Mouse (Mus musculus) bone marrow macrophage, adult 2 months (primary cell): ENCODE results near the gene Scn5a. TPM values are rescaled to one million over a fixed set of nuclear protein-coding genes. Genes with fewer than 3 reads are reported as not detected.

Experiments used
- H3K27ac ChIP-seq: 2 replicates; pipeline ENCODE4 v1.5.1; 2012; ENCODE audit warnings: low read depth, low read length; ENCODE audit not compliant: insufficient read depth
- H3K4me1 ChIP-seq: 2 replicates; pipeline ENCODE4 v1.6.1; 2012; ENCODE audit warnings: low read length; ENCODE audit not compliant: control insufficient read depth, insufficient read depth
- H3K4me3 ChIP-seq: 2 replicates; pipeline ENCODE4 v1.5.1; 2012; ENCODE audit warnings: mild to moderate bottlenecking, low read length, moderate library complexity; ENCODE audit not compliant: insufficient read depth
- CTCF ChIP-seq: IDR thresholded peaks from 2 replicates; pipeline ENCODE4 v1.5.1; 2012; ENCODE audit warnings: low read depth, mild to moderate bottlenecking, low read length, moderate library complexity
- POLR2A ChIP-seq: IDR thresholded peaks from 2 replicates; pipeline ENCODE4 v1.6.1; 2012; ENCODE audit warnings: mild to moderate bottlenecking, low read depth, low read length, borderline replicate concordance
- polyA plus RNA-seq: library from polyadenylated mRNA; stranded (reverse); fragments of >200 nt; gene quantifications from 2 replicates; pipeline ENCODE4 v1.2.4, GENCODE M21; 2012; ENCODE audit not compliant: missing spikeins, insufficient read depth, insufficient read length

Gene Scn5a
- polyA plus RNA-seq, 1 experiment: not detected

GRCm38 (mm10) chr9:119496354-119496753 lies 82.5 kb downstream of the Scn5a start:
- H3K27ac ChIP-seq: no peak overlapping the region
- H3K4me3 ChIP-seq: no peak overlapping the region
- H3K4me1 ChIP-seq: no peaks in the 10 kb centered on the region
- TF ChIP-seq POLR2A (no peak), CTCF (no peak)

GRCm38 (mm10) chr9:119484868-119485267 lies 93.9 kb downstream of the Scn5a start:
- Histone ChIP-seq H3K4me3 (no peak overlapping the region), H3K4me1 (no peaks in the 10 kb centered on the region), H3K27ac (no peak overlapping the region)
- no peak for TF ChIP-seq POLR2A
- TF ChIP-seq CTCF: no peak

- Histone ChIP-seq H3K4me3 (no peak overlapping the region), H3K4me1 (no peaks in the 10 kb centered on the region), H3K27ac (no peak overlapping the region)
- TF ChIP-seq POLR2A (no peak), CTCF (no peak)
Measured at GRCm38 (mm10) chr9:119484420-119484819, 94.4 kb downstream of the Scn5a start.

GRCm38 (mm10) chr9:119483554-119484353 lies 95.1 kb downstream of the Scn5a start:
- H3K27ac ChIP-seq: no peak overlapping the region
- H3K4me3 ChIP-seq: no peak overlapping the region
- no peaks in the 10 kb centered on the region for H3K4me1 ChIP-seq
- TF ChIP-seq POLR2A (no peak), CTCF (no peak)

- Histone ChIP-seq H3K4me1 (no peaks in the 10 kb centered on the region), H3K27ac (no peak overlapping the region), H3K4me3 (no peak overlapping the region)
- TF ChIP-seq POLR2A (no peak), CTCF (no peak)
Measured at GRCm38 (mm10) chr9:119481612-119482011, 97.2 kb downstream of the Scn5a start.

- no peak overlapping the region for H3K4me3 ChIP-seq
- TF ChIP-seq POLR2A (no peak), CTCF (no peak)
- no peak overlapping the region for H3K27ac ChIP-seq
- no peaks in the 10 kb centered on the region for H3K4me1 ChIP-seq
Measured at GRCm38 (mm10) chr9:119479297-119479696, 99.5 kb downstream of the Scn5a start.

GRCm38 (mm10) chr9:119478345-119478744 lies 100.5 kb downstream of the Scn5a start:
- H3K4me3 ChIP-seq: no peak overlapping the region
- no peak for TF ChIP-seq POLR2A
- no peak for TF ChIP-seq CTCF
- H3K27ac ChIP-seq: no peak overlapping the region
- no peaks in the 10 kb centered on the region for H3K4me1 ChIP-seq

- no peak for TF ChIP-seq CTCF
- no peak for TF ChIP-seq POLR2A
- Histone ChIP-seq H3K27ac (no peak overlapping the region), H3K4me3 (no peak overlapping the region), H3K4me1 (no peaks in the 10 kb centered on the region)
Measured at GRCm38 (mm10) chr9:119477754-119478153, 101.1 kb downstream of the Scn5a start.

GRCm38 (mm10) chr9:119474717-119475611 lies 103.9 kb downstream of the Scn5a start:
- H3K27ac ChIP-seq: no peak overlapping the region
- TF ChIP-seq POLR2A (no peak), CTCF (no peak)
- H3K4me3 ChIP-seq: no peak overlapping the region
- no peaks in the 10 kb centered on the region for H3K4me1 ChIP-seq

- Histone ChIP-seq H3K4me3 (no peak overlapping the region), H3K4me1 (no peaks in the 10 kb centered on the region), H3K27ac (no peak overlapping the region)
- no peak for TF ChIP-seq POLR2A
- TF ChIP-seq CTCF: no peak
Measured at GRCm38 (mm10) chr9:119473608-119474164, 105.1 kb downstream of the Scn5a start.

GRCm38 (mm10) chr9:119473011-119473410 lies 105.8 kb downstream of the Scn5a start:
- no peak overlapping the region for H3K27ac ChIP-seq

More at GRCm38 (mm10) chr9:119473011-119473410, 105.8 kb downstream of the Scn5a start:
- Histone ChIP-seq H3K4me3 (no peak overlapping the region), H3K4me1 (no peaks in the 10 kb centered on the region)
- TF ChIP-seq POLR2A: no peak
- no peak for TF ChIP-seq CTCF
